Mouse (Mus musculus): ENCODE data around the gene Klhdc7a. TPM values are rescaled to one million over a fixed set of nuclear protein-coding genes. Genes with fewer than 3 reads are reported as not detected.

Gene Klhdc7a
- polyA plus RNA-seq, 1 experiment = 8.2 TPM

- Histone ChIP-seq H3K36me3 (ENCODE audit: control insufficient read depth, insufficient read depth, low read length) (no peaks in the 10 kb centered on the region), H3K4me3 (ENCODE audit: control insufficient read depth, insufficient read depth, low read length) (no peak overlapping the region), H3K27me3 (ENCODE audit: control insufficient read depth, insufficient read depth, low read length) (0 out of 2 replicates have a peak, but pooled peaks cover 2% of the 10 kb centered on the region), H3K27ac (ENCODE audit: control insufficient read depth, insufficient read depth, low read length) (no peak overlapping the region), H3K4me1 (replicated peaks; ENCODE audit: control insufficient read depth, insufficient read depth, low read length) (no peaks in the 10 kb centered on the region)
- no peak for DNase-seq
- TF ChIP-seq POLR2A (IDR thresholded peaks at IDR 0.05; ENCODE audit: control insufficient read depth, extremely low read depth, insufficient read depth, low read length, poor library complexity) = no peak
- TF ChIP-seq CTCF (IDR thresholded peaks at IDR 0.05; ENCODE audit: borderline replicate concordance, control insufficient read depth, extremely low read depth, insufficient read depth, low read length, poor library complexity) = no peak
- WGBS = 92% methylated on average over 5 of the region's 5 CpGs
Measured at GRCm38 (mm10) chr4:140000911-140001310, 33.1 kb upstream of the Klhdc7a start.

DNA sequence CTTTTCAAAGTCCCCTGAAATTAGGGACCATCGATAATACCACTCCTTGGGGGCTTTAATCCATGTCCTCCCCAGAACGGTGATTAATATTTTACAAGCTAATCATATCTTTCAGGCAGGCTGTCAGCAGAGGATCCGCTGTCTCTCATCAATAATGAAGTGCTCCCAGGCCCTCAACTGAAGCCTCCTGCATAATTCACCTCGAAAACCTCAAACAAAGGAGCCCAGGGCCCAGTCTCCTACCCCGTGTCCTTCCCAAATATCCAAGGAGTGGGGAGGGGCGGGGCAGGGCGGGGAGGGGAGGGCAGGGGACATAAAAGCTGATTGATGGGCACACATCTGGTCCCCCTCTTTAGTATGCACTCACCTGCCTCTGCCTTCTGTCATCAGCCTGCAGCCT lies 31.2 kb upstream of the Klhdc7a start:
- TF ChIP-seq CTCF (IDR thresholded peaks at IDR 0.05; ENCODE audit: borderline replicate concordance, control insufficient read depth, extremely low read depth, insufficient read depth, low read length, poor library complexity) (no peak), POLR2A (IDR thresholded peaks at IDR 0.05; ENCODE audit: control insufficient read depth, extremely low read depth, insufficient read depth, low read length, poor library complexity) (no peak)
- no peak overlapping the region for H3K27ac ChIP-seq (ENCODE audit: control insufficient read depth, insufficient read depth, low read length)
- WGBS = 73% methylated on average over 7 of the region's 7 CpGs
- 0 out of 2 replicates have a peak, but pooled peaks cover 2% of the 10 kb centered on the region for H3K27me3 ChIP-seq (ENCODE audit: control insufficient read depth, insufficient read depth, low read length)
- DNase-seq = no peak
- no peaks in the 10 kb centered on the region for H3K36me3 ChIP-seq (ENCODE audit: control insufficient read depth, insufficient read depth, low read length)
- no peaks in the 10 kb centered on the region for H3K4me1 ChIP-seq (replicated peaks; ENCODE audit: control insufficient read depth, insufficient read depth, low read length)
- no peak overlapping the region for H3K4me3 ChIP-seq (ENCODE audit: control insufficient read depth, insufficient read depth, low read length)

DNA sequence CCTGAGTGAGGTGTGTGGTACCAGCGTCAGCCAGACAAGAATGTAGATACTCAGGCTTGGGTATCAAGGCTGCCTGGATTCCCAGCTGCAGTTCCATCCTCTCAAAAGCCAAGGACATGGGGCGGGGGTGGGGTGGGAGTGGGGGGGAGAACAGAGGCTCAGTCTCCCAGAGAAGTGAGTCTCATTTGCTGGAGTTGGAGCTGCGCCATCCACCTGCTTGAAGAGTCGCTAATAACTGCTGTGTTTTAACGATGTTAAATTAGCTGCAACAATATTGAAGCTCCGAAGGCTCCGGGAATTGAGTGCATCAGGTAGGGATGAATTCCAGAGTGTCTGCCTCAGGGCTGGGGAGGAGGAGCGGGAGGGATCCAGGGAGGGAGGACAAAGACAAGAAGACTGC lies 27.8 kb upstream of the Klhdc7a start:
- H3K4me1 ChIP-seq (replicated peaks; ENCODE audit: control insufficient read depth, insufficient read depth, low read length) = no peaks in the 10 kb centered on the region
- no peak overlapping the region for H3K27ac ChIP-seq (ENCODE audit: control insufficient read depth, insufficient read depth, low read length)
- H3K4me3 ChIP-seq (ENCODE audit: control insufficient read depth, insufficient read depth, low read length) = no peak overlapping the region
- H3K27me3 ChIP-seq (ENCODE audit: control insufficient read depth, insufficient read depth, low read length) = no peaks in the 10 kb centered on the region
- WGBS = 82% methylated on average over 8 of the region's 8 CpGs
- no peak for DNase-seq
- TF ChIP-seq POLR2A (IDR thresholded peaks at IDR 0.05; ENCODE audit: control insufficient read depth, extremely low read depth, insufficient read depth, low read length, poor library complexity) (no peak), CTCF (IDR thresholded peaks at IDR 0.05; ENCODE audit: borderline replicate concordance, control insufficient read depth, extremely low read depth, insufficient read depth, low read length, poor library complexity) (no peak)
- no peaks in the 10 kb centered on the region for H3K36me3 ChIP-seq (ENCODE audit: control insufficient read depth, insufficient read depth, low read length)

GRCm38 (mm10) chr4:139993111-139993755 lies 25.4 kb upstream of the Klhdc7a start:
- H3K4me1 ChIP-seq (replicated peaks; ENCODE audit: control insufficient read depth, insufficient read depth, low read length) = no peaks in the 10 kb centered on the region
- no peaks in the 10 kb centered on the region for H3K36me3 ChIP-seq (ENCODE audit: control insufficient read depth, insufficient read depth, low read length)
- WGBS = 45% methylated on average over 9 of the region's 16 CpGs
- no peaks in the 10 kb centered on the region for H3K27me3 ChIP-seq (ENCODE audit: control insufficient read depth, insufficient read depth, low read length)
- no peak for DNase-seq
- H3K27ac ChIP-seq (ENCODE audit: control insufficient read depth, insufficient read depth, low read length) = no peak overlapping the region
- no peak overlapping the region for H3K4me3 ChIP-seq (ENCODE audit: control insufficient read depth, insufficient read depth, low read length)
- TF ChIP-seq CTCF (IDR thresholded peaks at IDR 0.05; ENCODE audit: borderline replicate concordance, control insufficient read depth, extremely low read depth, insufficient read depth, low read length, poor library complexity) = no peak
- no peak for TF ChIP-seq POLR2A (IDR thresholded peaks at IDR 0.05; ENCODE audit: control insufficient read depth, extremely low read depth, insufficient read depth, low read length, poor library complexity)

DNA sequence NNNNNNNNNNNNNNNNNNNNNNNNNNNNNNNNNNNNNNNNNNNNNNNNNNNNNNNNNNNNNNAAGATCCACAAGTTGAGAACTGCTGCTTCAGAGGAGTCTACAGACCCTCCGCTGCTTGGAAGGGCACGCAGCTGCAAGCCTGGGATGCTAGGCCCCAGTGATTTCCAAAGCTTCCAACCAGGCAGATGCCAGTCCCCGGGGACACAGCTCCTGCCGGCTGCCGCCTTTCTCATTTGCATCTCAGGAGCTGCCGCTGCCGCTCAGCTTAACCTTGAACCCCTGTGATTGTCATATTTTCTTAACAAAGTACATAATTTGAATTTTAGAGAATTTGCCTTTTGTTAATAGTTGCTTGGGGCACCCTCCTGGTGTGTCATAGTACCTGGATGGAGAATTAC lies 19.1 kb upstream of the Klhdc7a start:
- TF ChIP-seq POLR2A (IDR thresholded peaks at IDR 0.05; ENCODE audit: control insufficient read depth, extremely low read depth, insufficient read depth, low read length, poor library complexity) = no peak
- TF ChIP-seq CTCF (IDR thresholded peaks at IDR 0.05; ENCODE audit: borderline replicate concordance, control insufficient read depth, extremely low read depth, insufficient read depth, low read length, poor library complexity) = no peak
- no peak overlapping the region for H3K27ac ChIP-seq (ENCODE audit: control insufficient read depth, insufficient read depth, low read length)
- 58% methylated on average over 7 of the region's 7 CpGs for WGBS
- no peak for DNase-seq
- H3K4me1 ChIP-seq (replicated peaks; ENCODE audit: control insufficient read depth, insufficient read depth, low read length) = no peaks in the 10 kb centered on the region
- H3K36me3 ChIP-seq (ENCODE audit: control insufficient read depth, insufficient read depth, low read length) = no peaks in the 10 kb centered on the region
- no peak overlapping the region for H3K4me3 ChIP-seq (ENCODE audit: control insufficient read depth, insufficient read depth, low read length)
- no peaks in the 10 kb centered on the region for H3K27me3 ChIP-seq (ENCODE audit: control insufficient read depth, insufficient read depth, low read length)

- no peak overlapping the region for H3K27ac ChIP-seq (ENCODE audit: control insufficient read depth, insufficient read depth, low read length)
- 59% methylated on average over 5 of the region's 5 CpGs for whole genome bisulfite sequencing
- no peaks in the 10 kb centered on the region for H3K36me3 ChIP-seq (ENCODE audit: control insufficient read depth, insufficient read depth, low read length)
- H3K4me1 ChIP-seq (replicated peaks; ENCODE audit: control insufficient read depth, insufficient read depth, low read length) = no peaks in the 10 kb centered on the region
- TF ChIP-seq CTCF (IDR thresholded peaks at IDR 0.05; ENCODE audit: borderline replicate concordance, control insufficient read depth, extremely low read depth, insufficient read depth, low read length, poor library complexity) (no peak), POLR2A (IDR thresholded peaks at IDR 0.05; ENCODE audit: control insufficient read depth, extremely low read depth, insufficient read depth, low read length, poor library complexity) (no peak)
- H3K4me3 ChIP-seq (ENCODE audit: control insufficient read depth, insufficient read depth, low read length) = no peak overlapping the region
- no peak for DNase-seq
- H3K27me3 ChIP-seq (ENCODE audit: control insufficient read depth, insufficient read depth, low read length) = no peaks in the 10 kb centered on the region
Measured at GRCm38 (mm10) chr4:139978716-139979115, 10.9 kb upstream of the Klhdc7a start.
